Mouse (Mus musculus) stomach, postnatal 0 days (tissue): ENCODE results near the gene Emc8.

Experiments used
- CTCF ChIP-seq: IDR thresholded peaks from 2 replicates; pipeline ENCODE4 v1.5.1; 2016; ENCODE audit warnings: antibody characterized with exemption, low read depth, mild to moderate bottlenecking, moderate library complexity
- EP300 ChIP-seq: optimal IDR thresholded peaks from 2 replicates; pipeline ENCODE3; 2016; ENCODE audit warnings: antibody characterized with exemption

DNA sequence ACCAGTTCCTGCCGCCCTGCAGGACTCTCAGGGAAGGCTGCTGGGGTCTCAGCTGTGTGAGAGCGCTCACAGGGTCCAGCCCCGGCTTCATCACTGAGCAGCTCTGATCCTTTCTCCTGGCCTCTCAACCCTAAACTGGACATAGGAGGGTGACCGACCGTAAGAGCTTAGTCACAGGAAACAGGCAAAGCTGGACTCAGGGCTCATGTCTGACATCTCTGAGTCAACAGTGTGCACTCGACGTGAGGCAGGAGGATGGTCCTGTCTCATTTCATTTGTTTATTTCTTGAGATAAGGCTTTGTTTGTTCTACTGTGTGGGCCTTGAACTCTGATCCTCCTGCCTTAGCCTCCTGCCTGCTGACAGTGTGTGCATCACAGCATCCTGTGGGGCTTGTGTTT is 47.9 kb downstream of the Emc8 start:
- no peak for TF ChIP-seq EP300
- TF ChIP-seq CTCF, result no peak
